Mouse (Mus musculus): ENCODE results near the gene Kcnk18. TPM values are rescaled to one million over a fixed set of nuclear protein-coding genes. Genes with fewer than 3 reads are reported as not detected.

Kcnk18 gene
- polyA plus RNA-seq, 1 experiment from 2014 or later: 0.18 TPM

DNA sequence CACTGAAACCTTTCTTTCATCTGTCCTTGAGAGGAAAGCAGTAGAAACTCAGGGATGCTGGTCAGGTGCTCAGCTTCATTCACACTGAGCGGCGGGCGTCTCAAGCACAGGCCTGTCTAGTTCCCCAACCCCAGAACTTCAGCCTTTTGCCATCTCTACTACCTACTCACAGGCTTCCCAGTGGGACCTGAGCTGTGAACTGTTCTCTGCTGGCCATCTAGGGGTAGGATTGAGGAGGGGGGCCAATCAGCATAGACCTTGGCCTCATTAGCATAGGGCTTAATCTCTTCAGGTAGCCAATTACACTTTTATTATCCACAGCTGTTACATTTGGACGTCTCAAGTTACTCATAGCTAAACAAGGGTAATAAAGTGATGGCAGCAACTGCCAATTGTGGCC, 30.0 kb upstream of the Kcnk18 start:
- no peak overlapping the region for H3K27ac ChIP-seq (replicated peaks; ENCODE audit: low read depth, low read length)
- no peak overlapping the region for H3K4me2 ChIP-seq (ENCODE audit: low read depth, low read length)
- no peaks in the 10 kb centered on the region for H3K9me3 ChIP-seq (ENCODE audit: control insufficient read depth, low read length)
- no peak overlapping the region for H3K9ac ChIP-seq (ENCODE audit: low read depth, low read length)
- peaks cover 3% of the 10 kb centered on the region; the same call in 1 of the 2 replicates for H3K4me1 ChIP-seq (ENCODE audit: control insufficient read depth, insufficient read depth, low read length)
- peaks cover 85% of the 10 kb centered on the region for H3K27me3 ChIP-seq (replicated peaks; ENCODE audit: control insufficient read depth, insufficient read depth, low read length)
- ATAC-seq (ENCODE audit: low read depth) (no peak), DNase-seq (ENCODE audit: low spot score) (no peak)
- WGBS: 10% methylated on average over 4 of the region's 4 CpGs
- no peaks in the 10 kb centered on the region for H3K36me3 ChIP-seq (ENCODE audit: control insufficient read depth, insufficient read depth, low read length)
- H3K4me3 ChIP-seq (ENCODE audit: low read depth, low read length): no peak overlapping the region

DNA sequence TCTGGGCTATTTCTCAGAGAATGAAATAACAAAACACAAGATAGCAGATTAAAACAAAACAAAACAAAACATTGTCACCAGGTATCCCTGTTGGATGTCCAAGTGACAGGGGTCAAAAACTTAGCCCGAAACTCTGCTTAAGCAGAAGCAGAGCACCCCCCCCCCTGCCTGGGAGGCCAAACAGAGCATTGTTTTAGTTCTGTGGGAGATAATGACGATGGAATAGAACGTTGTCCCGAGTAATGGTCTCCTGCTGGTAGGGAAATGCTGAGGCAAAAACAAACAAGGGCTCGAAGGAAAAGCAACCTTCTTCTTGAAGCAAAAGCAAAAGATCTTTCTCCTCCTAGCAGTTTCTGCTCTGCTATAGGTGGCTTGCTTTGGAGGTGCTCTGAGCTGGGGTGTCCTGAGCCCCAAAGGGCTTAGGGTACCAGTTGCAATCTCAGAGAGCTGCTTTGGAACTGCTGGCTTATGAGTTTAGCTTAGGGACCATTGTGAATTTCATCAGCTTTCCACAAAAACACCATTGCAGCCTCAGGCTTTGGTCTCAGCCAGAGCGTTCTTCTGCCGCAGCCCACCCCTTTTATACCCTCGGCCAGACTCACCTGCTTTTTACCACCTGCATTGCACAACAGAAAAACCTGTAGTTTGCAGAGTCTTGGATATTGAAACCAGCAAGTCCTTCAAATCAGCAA, 28.4 kb upstream of the Kcnk18 start:
- H3K27me3 ChIP-seq (replicated peaks; ENCODE audit: control insufficient read depth, insufficient read depth, low read length): peaks cover 88% of the 10 kb centered on the region
- H3K4me3 ChIP-seq (ENCODE audit: low read depth, low read length): no peak overlapping the region
- WGBS: 2% methylated on average over 8 of the region's 8 CpGs
- ATAC-seq (ENCODE audit: low read depth): no peak
- H3K4me1 ChIP-seq (ENCODE audit: control insufficient read depth, insufficient read depth, low read length): peaks cover 4% of the 10 kb centered on the region; the same call in 1 of the 2 replicates
- no peak for DNase-seq (ENCODE audit: low spot score)
- no peaks in the 10 kb centered on the region for H3K36me3 ChIP-seq (ENCODE audit: control insufficient read depth, insufficient read depth, low read length)
- H3K9ac ChIP-seq (ENCODE audit: low read depth, low read length): no peak overlapping the region
- H3K9me3 ChIP-seq (ENCODE audit: control insufficient read depth, low read length): no peaks in the 10 kb centered on the region
- no peak overlapping the region for H3K4me2 ChIP-seq (ENCODE audit: low read depth, low read length)
- H3K27ac ChIP-seq (replicated peaks; ENCODE audit: low read depth, low read length): no peak overlapping the region

GRCm38 (mm10) chr19:59191123-59191505, 27.9 kb upstream of the Kcnk18 start:
- Histone ChIP-seq H3K9me3 (ENCODE audit: control insufficient read depth, low read length) (no peaks in the 10 kb centered on the region), H3K9ac (ENCODE audit: low read depth, low read length) (no peak overlapping the region), H3K4me2 (ENCODE audit: low read depth, low read length) (no peak overlapping the region), H3K36me3 (ENCODE audit: control insufficient read depth, insufficient read depth, low read length) (no peaks in the 10 kb centered on the region), H3K27ac (replicated peaks; ENCODE audit: low read depth, low read length) (no peak overlapping the region), H3K27me3 (replicated peaks; ENCODE audit: control insufficient read depth, insufficient read depth, low read length) (peaks cover 89% of the 10 kb centered on the region), H3K4me1 (ENCODE audit: control insufficient read depth, insufficient read depth, low read length) (peaks cover 4% of the 10 kb centered on the region; the same call in 1 of the 2 replicates), H3K4me3 (ENCODE audit: low read depth, low read length) (no peak overlapping the region)
- DNase-seq (ENCODE audit: low spot score) (no peak), ATAC-seq (ENCODE audit: low read depth) (no peak)
- 8% methylated on average over 4 of the region's 4 CpGs for WGBS

DNA sequence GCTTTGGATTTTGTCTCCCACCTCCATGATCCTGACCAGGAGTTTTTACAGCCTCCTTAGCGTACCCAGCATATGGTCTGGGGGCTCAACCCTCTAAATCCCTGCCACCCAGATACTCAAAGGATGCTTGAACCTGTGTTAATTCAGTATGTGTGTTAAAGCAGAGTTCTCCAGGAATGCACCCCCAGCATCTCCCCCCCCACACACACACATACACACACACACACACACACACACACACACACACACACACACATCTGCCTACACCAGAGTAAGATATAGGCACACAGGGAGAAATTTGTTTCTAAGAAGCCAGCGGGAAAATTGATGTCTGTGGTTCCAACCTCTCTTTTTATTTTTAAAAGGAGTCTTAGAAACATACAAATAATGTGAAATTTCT, 26.5 kb upstream of the Kcnk18 start:
- no peaks in the 10 kb centered on the region for H3K9me3 ChIP-seq (ENCODE audit: control insufficient read depth, low read length)
- ATAC-seq (ENCODE audit: low read depth) (no peak), DNase-seq (ENCODE audit: low spot score) (no peak)
- H3K4me2 ChIP-seq (ENCODE audit: low read depth, low read length): no peak overlapping the region
- no peak overlapping the region for H3K9ac ChIP-seq (ENCODE audit: low read depth, low read length)
- H3K27me3 ChIP-seq (replicated peaks; ENCODE audit: control insufficient read depth, insufficient read depth, low read length): peaks cover 96% of the 10 kb centered on the region
- 6% methylated on average over 2 of the region's 2 CpGs for WGBS
- H3K36me3 ChIP-seq (ENCODE audit: control insufficient read depth, insufficient read depth, low read length): no peaks in the 10 kb centered on the region
- peaks cover 4% of the 10 kb centered on the region; the same call in 1 of the 2 replicates for H3K4me1 ChIP-seq (ENCODE audit: control insufficient read depth, insufficient read depth, low read length)
- no peak overlapping the region for H3K27ac ChIP-seq (replicated peaks; ENCODE audit: low read depth, low read length)
- no peak overlapping the region for H3K4me3 ChIP-seq (ENCODE audit: low read depth, low read length)

- DNase-seq (ENCODE audit: low spot score) (no peak), ATAC-seq (ENCODE audit: low read depth) (no peak)
- peak overlapping the region; percentile 24 for H3K4me3 ChIP-seq (ENCODE audit: low read depth, low read length)
- WGBS: under 1% methylated on average over 10 of the region's 10 CpGs
- no peaks in the 10 kb centered on the region for H3K36me3 ChIP-seq (ENCODE audit: control insufficient read depth, insufficient read depth, low read length)
- H3K4me1 ChIP-seq (ENCODE audit: control insufficient read depth, insufficient read depth, low read length): peaks cover 4% of the 10 kb centered on the region; the same call in 1 of the 2 replicates
- peaks cover 91% of the 10 kb centered on the region for H3K27me3 ChIP-seq (replicated peaks; ENCODE audit: control insufficient read depth, insufficient read depth, low read length)
- peak overlapping the region; percentile 40 for H3K4me2 ChIP-seq (ENCODE audit: low read depth, low read length)
- H3K9me3 ChIP-seq (ENCODE audit: control insufficient read depth, low read length): no peaks in the 10 kb centered on the region
- no peak overlapping the region for H3K9ac ChIP-seq (ENCODE audit: low read depth, low read length)
- no peak overlapping the region for H3K27ac ChIP-seq (replicated peaks; ENCODE audit: low read depth, low read length)
Measured at GRCm38 (mm10) chr19:59193456-59193855, 25.6 kb upstream of the Kcnk18 start.

DNA sequence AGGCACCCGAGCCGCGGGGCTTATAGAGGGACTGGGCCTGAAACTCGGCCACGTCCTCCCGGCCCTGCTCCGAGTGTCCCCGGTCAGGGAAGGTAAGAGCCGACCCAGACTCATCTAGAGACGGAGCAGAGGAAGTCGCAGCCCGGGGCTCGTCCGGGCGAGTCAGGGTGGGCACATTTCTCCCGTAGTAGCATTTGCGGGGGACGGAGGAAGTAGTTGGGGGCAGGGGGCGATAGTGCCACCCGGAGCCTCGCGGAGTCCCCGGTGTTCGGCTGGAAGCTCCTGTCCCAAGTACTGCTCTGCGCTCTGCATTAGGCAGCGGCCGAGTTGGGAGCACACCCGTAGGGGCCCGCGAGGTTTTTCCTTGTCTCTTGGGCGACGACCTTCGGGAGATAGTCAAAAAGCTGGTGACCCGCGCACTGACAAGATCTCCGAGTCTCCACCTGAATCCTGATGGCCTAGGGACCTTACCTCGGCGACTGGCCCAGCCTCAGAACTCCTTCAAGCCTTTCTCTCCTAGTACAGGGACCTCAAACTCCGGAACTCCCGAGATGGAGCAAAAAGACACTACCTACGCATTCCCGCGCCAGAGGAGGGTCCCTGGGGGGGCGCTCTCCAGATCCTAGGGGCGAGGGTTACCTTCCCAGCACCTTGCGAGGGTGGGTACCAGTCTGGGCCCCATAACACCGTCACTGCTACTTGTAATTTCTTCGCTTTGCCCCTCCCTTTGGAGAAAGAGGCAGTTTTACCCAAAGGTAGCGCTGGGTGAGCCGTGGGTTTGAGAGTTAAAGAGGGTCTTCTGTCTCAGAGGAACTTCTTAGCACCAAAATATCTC, 24.8 kb upstream of the Kcnk18 start:
- under 1% methylated on average over 44 of the region's 50 CpGs for WGBS
- no peak for DNase-seq (ENCODE audit: low spot score)
- Histone ChIP-seq H3K36me3 (ENCODE audit: control insufficient read depth, insufficient read depth, low read length) (no peaks in the 10 kb centered on the region), H3K4me1 (ENCODE audit: control insufficient read depth, insufficient read depth, low read length) (peaks cover 4% of the 10 kb centered on the region; the same call in 1 of the 2 replicates), H3K27me3 (replicated peaks; ENCODE audit: control insufficient read depth, insufficient read depth, low read length) (peaks cover 84% of the 10 kb centered on the region), H3K9me3 (ENCODE audit: control insufficient read depth, low read length) (peaks cover under 1% of the 10 kb centered on the region; the same call in 1 of the 2 replicates), H3K9ac (ENCODE audit: low read depth, low read length) (no peak overlapping the region), H3K4me2 (ENCODE audit: low read depth, low read length) (peak overlapping the region; percentile 40), H3K27ac (replicated peaks; ENCODE audit: low read depth, low read length) (no peak overlapping the region), H3K4me3 (ENCODE audit: low read depth, low read length) (peak overlapping the region; percentile 24)
- ATAC-seq (ENCODE audit: low read depth): no peak

GRCm38 (mm10) chr19:59195181-59195770, 23.7 kb upstream of the Kcnk18 start:
- Histone ChIP-seq H3K4me1 (ENCODE audit: control insufficient read depth, insufficient read depth, low read length) (peaks cover 4% of the 10 kb centered on the region; the same call in 1 of the 2 replicates), H3K4me3 (ENCODE audit: low read depth, low read length) (no peak overlapping the region), H3K9ac (ENCODE audit: low read depth, low read length) (no peak overlapping the region), H3K27ac (replicated peaks; ENCODE audit: low read depth, low read length) (no peak overlapping the region), H3K9me3 (ENCODE audit: control insufficient read depth, low read length) (peaks cover 8% of the 10 kb centered on the region; the same call in 1 of the 2 replicates), H3K36me3 (ENCODE audit: control insufficient read depth, insufficient read depth, low read length) (no peaks in the 10 kb centered on the region), H3K27me3 (replicated peaks; ENCODE audit: control insufficient read depth, insufficient read depth, low read length) (peaks cover 77% of the 10 kb centered on the region), H3K4me2 (ENCODE audit: low read depth, low read length) (no peak overlapping the region)
- ATAC-seq (ENCODE audit: low read depth) (no peak), DNase-seq (ENCODE audit: low spot score) (no peak)
- 11% methylated on average over 9 of the region's 9 CpGs for whole genome bisulfite sequencing

DNA sequence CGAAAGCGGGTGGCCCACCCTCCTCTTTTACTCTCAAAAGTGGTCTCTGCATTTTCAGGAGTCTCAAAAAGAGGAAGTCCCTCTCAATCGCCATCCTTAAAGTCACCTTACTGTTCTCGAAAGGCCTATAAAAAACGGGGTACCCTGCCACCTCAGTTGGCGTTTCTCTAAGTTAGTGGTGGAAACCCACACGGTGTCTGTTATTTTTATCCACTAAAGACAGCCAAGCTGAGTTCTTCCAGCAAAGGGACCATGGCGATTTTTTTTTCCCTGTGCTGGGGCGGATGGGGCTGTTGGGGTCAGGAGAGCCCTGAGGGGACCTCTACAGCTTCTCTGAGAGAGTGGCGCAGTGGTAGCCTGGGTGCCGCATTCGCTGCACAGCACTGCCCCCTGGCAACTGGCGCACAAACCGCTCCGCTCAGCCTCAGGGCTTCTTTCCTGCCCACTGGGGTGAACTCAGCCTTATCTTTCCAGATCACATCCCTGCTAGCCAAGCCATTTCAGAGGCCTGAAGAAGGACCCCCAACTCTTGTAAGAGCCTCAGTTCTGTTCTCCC, 22.8 kb upstream of the Kcnk18 start:
- 4% methylated on average over 14 of the region's 15 CpGs for WGBS
- Histone ChIP-seq H3K4me3 (ENCODE audit: low read depth, low read length) (no peak overlapping the region), H3K36me3 (ENCODE audit: control insufficient read depth, insufficient read depth, low read length) (no peaks in the 10 kb centered on the region), H3K4me2 (ENCODE audit: low read depth, low read length) (no peak overlapping the region), H3K27ac (replicated peaks; ENCODE audit: low read depth, low read length) (no peak overlapping the region), H3K9ac (ENCODE audit: low read depth, low read length) (no peak overlapping the region), H3K9me3 (ENCODE audit: control insufficient read depth, low read length) (peaks cover 10% of the 10 kb centered on the region; the same call in 1 of the 2 replicates), H3K27me3 (replicated peaks; ENCODE audit: control insufficient read depth, insufficient read depth, low read length) (peaks cover 67% of the 10 kb centered on the region), H3K4me1 (ENCODE audit: control insufficient read depth, insufficient read depth, low read length) (peaks cover 4% of the 10 kb centered on the region; the same call in 1 of the 2 replicates)
- peak; percentile 68; the same call in 1 of the 2 replicates for ATAC-seq (ENCODE audit: low read depth)
- peak; percentile 63 for DNase-seq (ENCODE audit: low spot score)

Data from embryonic facial prominence, embryonic 14.5 days (tissue).